Mouse (Mus musculus): ENCODE measurements at regions not wholly inside any gene's neighbourhood (a gene's known extent, or its start where the extent isn't known, plus 50 kb on each side); places are given as distances from the start of the nearest gene placed in this dataset.
"Not testable (repeated sequence)": the region's sequence is repeated elsewhere in the genome, so short reads cannot be mapped to it uniquely, and the experiment has no call there.

DNA sequence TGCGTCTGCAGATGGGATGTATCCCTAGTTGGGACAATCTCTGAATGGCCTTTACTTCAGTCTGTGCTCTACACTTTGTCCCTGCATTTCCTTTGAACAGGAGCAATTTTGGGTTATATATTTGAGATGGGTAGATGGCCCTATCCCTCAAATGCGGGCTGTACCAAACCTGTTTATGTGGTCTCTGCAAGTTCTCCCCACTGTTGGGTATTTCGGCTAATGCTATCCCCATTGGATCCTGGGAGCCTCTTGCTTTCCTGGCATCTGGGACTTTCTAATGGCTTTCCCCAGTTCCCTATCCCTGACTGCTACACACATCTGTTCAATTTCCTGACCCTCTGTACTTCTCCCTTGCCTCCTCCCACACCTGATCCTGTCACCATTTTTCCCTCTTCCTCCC lies 414.7 kb downstream of the Gm11232 start:
- H3K36me3 ChIP-seq (ENCODE audit: control insufficient read depth, insufficient read depth, low read length, poor library complexity, severe bottlenecking) = no peaks in the 10 kb centered on the region
- no peak for DNase-seq (ENCODE audit: low read depth, low spot score)

DNA sequence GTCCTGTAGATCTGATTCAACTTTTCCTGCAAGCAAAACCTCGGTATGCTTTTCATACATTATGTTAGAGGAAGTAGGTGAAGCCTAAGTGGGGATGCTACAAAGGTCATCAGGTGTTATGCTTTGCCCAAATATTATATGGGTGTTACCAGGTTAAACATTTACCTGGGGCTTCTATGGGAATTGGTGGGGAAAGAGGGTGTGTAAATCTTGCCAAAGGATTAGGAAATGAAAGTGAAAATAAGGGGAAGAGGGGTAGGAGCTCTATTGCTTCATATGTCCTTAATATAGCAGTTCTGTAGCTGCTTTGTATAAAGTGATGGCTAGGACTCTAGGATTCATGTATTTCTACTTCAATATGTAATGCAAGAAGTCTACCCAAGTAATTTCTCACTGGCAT lies 419.2 kb downstream of the Gm11232 start:
- Histone ChIP-seq H3K27me3 (ENCODE audit: control insufficient read depth, insufficient read depth, low read length, poor library complexity, severe bottlenecking) (no peaks in the 10 kb centered on the region), H3K36me3 (ENCODE audit: control insufficient read depth, insufficient read depth, low read length, poor library complexity, severe bottlenecking) (no peaks in the 10 kb centered on the region)
- DNase-seq (ENCODE audit: low read depth, low spot score) = no peak

More for the DNA sequence above, 414.7 kb downstream of the Gm11232 start:
- H3K27me3 ChIP-seq (ENCODE audit: control insufficient read depth, insufficient read depth, low read length, poor library complexity, severe bottlenecking) = no peaks in the 10 kb centered on the region

DNA sequence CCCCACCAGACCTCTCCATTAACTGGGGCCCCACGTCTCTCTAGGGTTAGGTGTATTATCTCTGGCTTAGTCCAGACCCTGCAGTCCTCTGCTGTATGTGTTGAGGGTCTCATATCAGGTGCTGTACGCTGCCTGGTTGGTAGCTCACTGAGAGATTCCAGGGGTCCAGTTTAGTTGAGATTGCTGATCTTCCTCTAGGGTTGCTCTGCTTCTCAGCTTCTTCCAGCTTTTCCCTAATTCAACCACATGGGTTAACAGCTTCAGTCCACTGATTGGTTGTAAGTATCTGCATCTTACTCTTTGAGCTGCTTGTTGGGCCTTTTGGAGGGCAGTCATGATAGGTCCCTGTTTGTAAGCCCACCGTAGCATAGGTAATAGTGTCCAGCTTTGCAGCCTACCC lies 425.1 kb downstream of the Gm11232 start:
- no peak for DNase-seq (ENCODE audit: low read depth, low spot score)
- Histone ChIP-seq H3K27me3 (ENCODE audit: control insufficient read depth, insufficient read depth, low read length, poor library complexity, severe bottlenecking) (no peaks in the 10 kb centered on the region), H3K36me3 (ENCODE audit: control insufficient read depth, insufficient read depth, low read length, poor library complexity, severe bottlenecking) (no peaks in the 10 kb centered on the region)

DNA sequence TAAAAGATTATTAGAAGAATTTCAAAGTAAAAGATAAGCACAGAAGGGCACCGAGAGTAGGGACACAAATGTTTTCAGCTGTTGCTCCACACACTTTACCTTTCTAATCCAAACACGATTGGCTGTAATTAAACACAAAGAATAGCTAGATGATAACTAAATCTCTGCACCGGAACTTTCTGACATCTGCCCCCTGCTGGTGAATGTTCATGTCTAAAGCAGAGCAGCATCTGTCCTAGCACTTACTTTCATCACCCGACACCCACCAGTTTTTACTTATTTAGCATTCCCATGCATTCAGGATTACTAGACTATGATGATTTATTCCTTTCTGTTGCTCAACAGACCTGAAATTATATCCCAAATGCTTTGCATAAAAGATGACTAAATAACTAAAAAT lies 425.7 kb downstream of the Gm11232 start:
- peak; percentile 59 for DNase-seq (ENCODE audit: low read depth, low spot score)
- no peaks in the 10 kb centered on the region for H3K36me3 ChIP-seq (ENCODE audit: control insufficient read depth, insufficient read depth, low read length, poor library complexity, severe bottlenecking)

DNA sequence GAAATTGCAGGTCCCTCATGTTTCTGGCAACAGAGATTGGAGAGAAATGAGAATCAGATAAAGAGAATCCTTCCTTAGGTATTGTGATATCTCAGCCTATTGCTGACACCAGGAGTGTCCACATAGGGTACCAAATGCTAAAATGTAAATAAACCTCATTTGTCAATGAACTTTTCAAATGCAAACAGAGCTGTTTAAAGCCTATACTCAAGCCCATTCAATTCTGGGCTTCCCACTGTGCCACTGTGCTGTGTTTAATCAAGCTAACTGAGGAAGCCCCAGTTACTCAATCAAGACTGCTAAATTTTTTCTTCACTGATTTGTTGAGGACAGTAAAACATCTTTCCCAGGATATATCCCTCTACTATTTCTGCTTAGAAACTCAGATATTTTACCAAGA lies 441.2 kb downstream of the Gm11232 start:
- no peak for DNase-seq (ENCODE audit: low read depth, low spot score)
- Histone ChIP-seq H3K27me3 (ENCODE audit: control insufficient read depth, insufficient read depth, low read length, poor library complexity, severe bottlenecking) (no peaks in the 10 kb centered on the region), H3K36me3 (ENCODE audit: control insufficient read depth, insufficient read depth, low read length, poor library complexity, severe bottlenecking) (no peaks in the 10 kb centered on the region)

More for the DNA sequence above, 425.7 kb downstream of the Gm11232 start:
- no peaks in the 10 kb centered on the region for H3K27me3 ChIP-seq (ENCODE audit: control insufficient read depth, insufficient read depth, low read length, poor library complexity, severe bottlenecking)

DNA sequence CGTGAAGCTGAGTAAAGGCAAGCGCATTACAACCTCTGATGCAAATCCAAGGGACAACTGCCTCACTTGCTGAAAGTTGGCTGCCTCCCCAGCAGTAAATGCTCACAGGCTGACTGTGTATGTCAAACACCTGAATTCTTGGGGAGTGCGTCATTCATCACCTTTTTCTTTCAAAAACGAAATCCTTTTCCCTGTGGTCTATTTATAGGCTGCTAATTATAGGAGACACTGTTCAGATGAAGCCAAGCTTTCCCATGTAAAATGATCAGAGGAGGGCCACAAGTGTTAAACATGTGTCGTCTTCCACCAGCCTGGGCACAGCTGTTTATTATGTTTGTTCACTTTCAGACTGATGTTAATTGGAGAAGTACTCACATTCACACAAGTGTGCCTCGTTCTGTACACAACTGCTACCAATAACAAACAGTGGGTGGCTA lies 450.6 kb downstream of the Gm11232 start:
- DNase-seq (ENCODE audit: low read depth, low spot score) = no peak
- H3K27me3 ChIP-seq (ENCODE audit: control insufficient read depth, insufficient read depth, low read length, poor library complexity, severe bottlenecking) = no peaks in the 10 kb centered on the region
- no peaks in the 10 kb centered on the region for H3K36me3 ChIP-seq (ENCODE audit: control insufficient read depth, insufficient read depth, low read length, poor library complexity, severe bottlenecking)

DNA sequence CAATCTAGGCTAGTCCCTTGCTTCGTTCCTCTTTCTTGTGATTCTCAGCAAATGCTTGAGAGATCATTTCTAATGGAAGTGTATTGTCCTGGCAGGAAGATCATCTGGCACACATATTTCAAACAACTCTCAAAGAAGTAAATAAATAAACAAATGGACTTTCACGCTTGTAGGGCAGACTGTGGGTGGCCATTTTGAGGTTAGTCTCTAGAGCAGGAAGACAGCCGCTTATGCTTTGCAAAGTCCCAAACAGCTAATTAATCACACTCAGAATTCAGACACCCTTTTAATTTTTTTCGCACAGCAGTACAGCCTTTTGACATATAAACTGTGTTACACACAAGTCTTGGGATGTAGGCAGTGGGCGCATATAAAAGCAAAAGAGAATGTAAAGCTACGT lies 451.1 kb downstream of the Gm11232 start:
- no peak for DNase-seq (ENCODE audit: low read depth, low spot score)
- Histone ChIP-seq H3K27me3 (ENCODE audit: control insufficient read depth, insufficient read depth, low read length, poor library complexity, severe bottlenecking) (no peaks in the 10 kb centered on the region), H3K36me3 (ENCODE audit: control insufficient read depth, insufficient read depth, low read length, poor library complexity, severe bottlenecking) (no peaks in the 10 kb centered on the region)

DNA sequence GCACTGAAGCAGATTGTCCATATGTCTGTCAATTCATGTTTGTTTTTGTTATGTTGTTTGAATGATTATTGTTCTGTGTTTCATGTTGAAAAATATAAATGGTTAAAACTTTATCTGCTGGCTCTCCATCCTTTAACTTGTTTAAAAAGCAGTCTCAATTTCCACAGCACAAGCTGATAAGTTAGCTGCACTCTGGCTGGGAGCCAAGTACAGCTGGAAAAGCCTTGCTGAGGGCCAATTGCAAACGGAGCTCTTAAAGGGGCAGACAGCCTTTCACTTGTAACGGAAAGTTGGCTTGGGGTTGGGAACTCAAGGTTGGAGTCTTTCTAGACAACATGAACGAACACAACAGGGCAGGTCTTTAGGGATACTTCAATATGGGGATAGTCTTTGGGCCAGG lies 462.0 kb downstream of the Gm11232 start:
- DNase-seq (ENCODE audit: low read depth, low spot score); H3K27me3 ChIP-seq (ENCODE audit: control insufficient read depth, insufficient read depth, low read length, poor library complexity, severe bottlenecking); H3K36me3 ChIP-seq (ENCODE audit: control insufficient read depth, insufficient read depth, low read length, poor library complexity, severe bottlenecking): not testable (repeated sequence)

DNA sequence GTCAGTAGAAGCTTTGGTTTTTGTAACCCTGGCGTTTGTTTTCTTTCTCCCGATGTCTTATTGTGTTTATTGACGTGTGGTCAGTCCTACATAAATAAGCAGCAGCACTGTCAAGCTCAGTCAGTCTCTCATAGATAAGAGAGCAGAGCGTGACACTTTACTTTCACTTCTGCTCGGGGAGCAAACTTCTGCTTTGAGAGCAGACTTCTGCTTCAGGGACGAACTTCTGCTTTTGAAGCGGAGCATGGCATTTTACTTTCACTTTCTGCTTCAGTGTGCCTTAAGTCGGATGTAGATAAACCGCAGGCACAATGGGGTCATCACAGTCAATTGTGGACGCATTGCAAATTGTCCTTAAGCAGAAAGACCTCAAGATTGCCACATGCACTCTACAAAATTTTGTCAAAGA lies 466.0 kb downstream of the Gm11232 start:
- DNase-seq (ENCODE audit: low read depth, low spot score) = peak; percentile 94
- no peaks in the 10 kb centered on the region for H3K36me3 ChIP-seq (ENCODE audit: control insufficient read depth, insufficient read depth, low read length, poor library complexity, severe bottlenecking)
- no peaks in the 10 kb centered on the region for H3K27me3 ChIP-seq (ENCODE audit: control insufficient read depth, insufficient read depth, low read length, poor library complexity, severe bottlenecking)

DNA sequence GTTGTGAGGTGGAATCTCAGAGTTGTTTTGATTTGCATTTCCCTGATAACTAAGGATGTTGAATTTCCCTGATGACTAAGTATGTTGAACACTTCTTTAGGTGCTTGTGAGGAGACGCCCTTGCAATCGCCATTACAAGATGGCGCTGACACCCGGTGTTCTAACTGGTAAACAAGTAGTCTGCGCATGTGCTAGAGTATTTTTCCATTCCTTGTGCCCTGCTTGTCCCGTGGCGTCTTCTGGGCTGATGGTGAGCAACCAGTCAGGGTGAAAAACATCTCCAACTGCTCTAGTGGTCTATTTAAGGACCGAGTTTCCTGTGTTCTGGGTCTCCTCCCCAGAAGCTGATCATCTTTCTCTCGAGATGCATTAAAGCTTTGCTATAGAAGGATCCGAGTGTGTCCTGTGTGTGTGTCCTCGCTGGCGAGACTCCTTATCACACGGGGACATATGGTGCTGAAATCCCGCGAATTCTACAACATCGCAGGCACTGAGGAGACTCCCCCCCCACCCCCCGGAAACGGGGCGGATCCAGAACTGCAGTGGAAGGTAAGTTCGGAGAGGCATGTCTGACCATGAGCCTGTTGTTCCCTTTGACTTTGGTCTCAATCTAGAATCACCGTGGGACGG lies 466.5 kb downstream of the Gm11232 start:
- not testable (repeated sequence) for H3K36me3 ChIP-seq (ENCODE audit: control insufficient read depth, insufficient read depth, low read length, poor library complexity, severe bottlenecking); H3K27me3 ChIP-seq (ENCODE audit: control insufficient read depth, insufficient read depth, low read length, poor library complexity, severe bottlenecking)
- DNase-seq (ENCODE audit: low read depth, low spot score) = peak; percentile 71

DNA sequence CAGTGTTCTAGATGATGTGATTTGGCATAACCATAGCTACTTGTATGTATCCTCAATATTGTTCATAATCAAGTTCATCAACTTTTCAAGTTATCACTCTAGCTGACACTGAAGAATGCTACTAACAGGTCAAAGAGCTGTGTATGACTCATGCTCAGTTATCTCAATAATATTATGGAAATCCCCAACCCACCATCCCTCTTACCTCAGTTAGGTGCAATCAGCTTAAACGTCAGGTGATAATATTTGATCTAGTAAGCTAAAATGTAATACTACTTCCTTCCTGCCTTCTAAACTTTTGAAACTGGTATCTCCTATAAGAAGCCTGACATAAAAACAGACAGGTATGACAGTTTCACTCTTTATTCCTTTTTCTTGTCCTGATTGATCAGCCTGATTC lies 474.6 kb downstream of the Gm11232 start:
- DNase-seq (ENCODE audit: low read depth, low spot score) = peak; percentile 6
- no peaks in the 10 kb centered on the region for H3K36me3 ChIP-seq (ENCODE audit: control insufficient read depth, insufficient read depth, low read length, poor library complexity, severe bottlenecking)
- H3K27me3 ChIP-seq (ENCODE audit: control insufficient read depth, insufficient read depth, low read length, poor library complexity, severe bottlenecking) = no peaks in the 10 kb centered on the region

DNA sequence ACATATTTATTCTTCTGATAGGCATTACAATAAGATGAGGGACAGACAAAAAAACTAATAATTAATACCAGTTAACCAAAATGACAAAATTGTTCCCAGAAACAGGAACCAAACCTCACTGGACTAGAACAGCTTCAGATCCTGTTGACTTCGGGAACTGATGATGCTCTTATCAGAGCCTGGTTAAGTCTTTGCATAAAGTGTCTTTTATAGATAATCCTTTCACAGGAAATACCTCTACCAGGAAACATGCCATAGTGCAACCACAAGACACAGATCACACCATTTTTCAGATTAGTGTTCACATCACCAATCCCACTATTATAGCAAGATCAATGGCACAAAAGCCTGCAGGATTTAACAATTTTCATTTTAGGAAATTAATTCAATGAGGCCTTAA lies 478.1 kb downstream of the Gm11232 start:
- no peak for DNase-seq (ENCODE audit: low read depth, low spot score)
- Histone ChIP-seq H3K27me3 (ENCODE audit: control insufficient read depth, insufficient read depth, low read length, poor library complexity, severe bottlenecking) (no peaks in the 10 kb centered on the region), H3K36me3 (ENCODE audit: control insufficient read depth, insufficient read depth, low read length, poor library complexity, severe bottlenecking) (no peaks in the 10 kb centered on the region)

DNA sequence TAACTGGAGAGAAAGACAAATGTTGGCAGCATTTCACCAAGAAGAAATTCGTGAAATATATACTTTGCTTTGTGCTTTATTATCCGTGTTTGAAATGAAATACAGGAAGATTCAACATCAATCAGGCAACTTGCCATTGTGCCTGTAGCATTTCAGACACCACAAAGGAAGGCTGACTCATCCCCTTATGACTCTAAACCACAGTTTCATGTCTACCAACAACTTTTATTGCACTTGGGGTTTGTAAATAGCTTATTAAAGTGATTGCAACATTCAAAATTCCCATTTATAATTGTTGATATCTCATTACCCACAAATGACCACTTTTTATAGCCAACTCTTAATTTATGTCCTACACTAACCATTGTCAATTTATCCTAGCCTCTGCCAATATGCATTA lies 497.9 kb downstream of the Gm11232 start:
- no peak for DNase-seq (ENCODE audit: low read depth, low spot score)
- Histone ChIP-seq H3K27me3 (ENCODE audit: control insufficient read depth, insufficient read depth, low read length, poor library complexity, severe bottlenecking) (no peaks in the 10 kb centered on the region), H3K36me3 (ENCODE audit: control insufficient read depth, insufficient read depth, low read length, poor library complexity, severe bottlenecking) (no peaks in the 10 kb centered on the region)

DNA sequence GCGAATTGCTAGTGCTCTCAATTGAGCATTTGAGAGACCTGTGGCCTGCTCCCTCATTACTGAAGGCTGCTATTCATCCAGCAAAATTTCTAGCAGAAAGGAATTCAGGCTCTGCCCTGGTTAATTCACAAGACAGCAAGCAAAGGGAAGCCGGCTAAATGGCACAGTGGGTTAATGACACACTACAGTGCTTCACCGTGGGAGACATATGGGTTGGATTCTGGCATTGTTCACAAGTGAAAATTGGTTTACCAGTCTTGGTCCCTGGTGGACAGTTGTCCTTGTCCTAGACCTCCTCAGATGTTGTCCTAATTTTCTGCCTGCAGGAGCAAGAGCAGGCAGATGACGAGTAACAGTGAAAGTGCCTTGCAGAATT lies 527.3 kb downstream of the Gm11232 start:
- H3K36me3 ChIP-seq (ENCODE audit: control insufficient read depth, insufficient read depth, low read length, poor library complexity, severe bottlenecking) = no peaks in the 10 kb centered on the region
- no peak for DNase-seq (ENCODE audit: low read depth, low spot score)
- no peaks in the 10 kb centered on the region for H3K27me3 ChIP-seq (ENCODE audit: control insufficient read depth, insufficient read depth, low read length, poor library complexity, severe bottlenecking)

DNA sequence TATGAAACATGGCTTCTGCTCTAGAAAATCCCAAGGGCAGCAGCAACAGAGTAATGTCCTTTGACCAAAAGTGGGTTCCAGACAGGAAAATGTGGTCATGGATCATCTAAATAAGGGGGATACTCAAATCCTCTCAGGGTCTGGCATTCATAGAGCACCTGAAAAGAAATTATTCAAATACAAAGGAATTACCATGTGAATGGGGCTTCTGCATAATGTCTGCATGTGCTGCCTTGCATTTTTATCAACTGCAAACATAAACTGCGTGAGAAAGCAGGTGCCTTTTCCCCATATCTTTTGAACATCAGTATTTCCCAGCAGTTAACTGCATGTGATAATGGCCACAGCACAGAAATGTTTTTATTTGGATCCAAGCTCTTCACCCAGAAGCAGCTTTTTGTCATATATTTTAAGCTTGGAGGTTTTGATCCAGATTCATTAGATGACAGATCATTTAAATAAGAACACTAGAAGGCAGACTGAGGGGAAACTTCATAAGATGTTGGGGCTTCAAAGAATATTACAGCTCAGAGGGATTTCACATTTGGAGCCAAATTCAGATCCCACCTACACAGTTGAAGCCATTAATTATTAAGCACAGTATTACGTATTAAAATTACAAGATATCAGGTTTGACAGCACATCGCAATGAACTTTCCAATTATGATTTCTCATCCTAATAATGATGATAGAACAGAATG lies 527.8 kb downstream of the Gm11232 start:
- no peaks in the 10 kb centered on the region for H3K36me3 ChIP-seq (ENCODE audit: control insufficient read depth, insufficient read depth, low read length, poor library complexity, severe bottlenecking)
- no peak for DNase-seq (ENCODE audit: low read depth, low spot score)
- no peaks in the 10 kb centered on the region for H3K27me3 ChIP-seq (ENCODE audit: control insufficient read depth, insufficient read depth, low read length, poor library complexity, severe bottlenecking)

DNA sequence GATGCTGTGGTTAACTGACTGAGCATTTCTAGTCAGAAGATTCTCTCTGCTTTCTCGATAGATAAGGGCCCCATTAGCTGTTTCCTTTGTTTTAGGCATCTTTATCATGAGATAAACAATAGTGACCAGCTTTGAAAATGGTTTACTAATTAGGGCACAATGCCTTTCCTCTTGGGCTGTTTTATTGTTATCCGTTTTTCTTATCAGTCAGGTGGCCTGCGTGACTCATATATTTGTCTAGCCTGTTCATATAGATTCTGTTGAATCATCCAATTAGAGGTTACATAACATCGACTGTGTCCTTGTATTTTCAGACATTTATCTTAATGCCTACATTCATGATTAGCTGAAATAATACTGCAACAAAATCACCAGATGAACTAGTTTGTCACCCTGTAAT lies 531.1 kb downstream of the Gm11232 start:
- DNase-seq (ENCODE audit: low read depth, low spot score) = no peak
- Histone ChIP-seq H3K36me3 (ENCODE audit: control insufficient read depth, insufficient read depth, low read length, poor library complexity, severe bottlenecking) (no peaks in the 10 kb centered on the region), H3K27me3 (ENCODE audit: control insufficient read depth, insufficient read depth, low read length, poor library complexity, severe bottlenecking) (no peaks in the 10 kb centered on the region)
